Mouse (Mus musculus) heart, embryonic 13.5 days (tissue): Measurements from ENCODE around the gene Nkx1-2. TPM values are rescaled to one million over a fixed set of nuclear protein-coding genes. Genes with fewer than 3 reads are reported as not detected.
A peak's percentile ranks its signal among the peaks of the same experiment; 100 is the strongest.

Experiments used
- ATAC-seq: fragments of 200-750 bp; cut with Nextera tagmentation; 2 replicates; pipeline ENCODE4 v1.8.0; 2017; ENCODE audit warnings: moderate TSS enrichment; ENCODE audit not compliant: insufficient number of reproducible peaks, low FRiP score, low TSS enrichment; ENCODE audit errors: extremely low read depth
- H3K27ac ChIP-seq: fragments of 300-500 bp; sonication (generic); replicated peaks from 2 replicates; pipeline ENCODE4 v1.5.1; 2015; ENCODE audit warnings: moderate library complexity, mild to moderate bottlenecking, inconsistent platforms
- H3K27me3 ChIP-seq: fragments of 300-500 bp; sonication (generic); replicated peaks from 2 replicates; pipeline ENCODE4 v1.6.1; 2015; ENCODE audit warnings: mild to moderate bottlenecking, inconsistent platforms
- H3K36me3 ChIP-seq: fragments of 300-500 bp; sonication (generic); 2 replicates; pipeline ENCODE4 v1.6.1; 2015; ENCODE audit warnings: mild to moderate bottlenecking, inconsistent platforms
- H3K4me1 ChIP-seq: fragments of 300-500 bp; sonication (generic); 2 replicates; pipeline ENCODE4 v1.6.1; 2015; ENCODE audit warnings: inconsistent platforms
- H3K4me2 ChIP-seq: fragments of 300-500 bp; sonication (generic); 2 replicates; pipeline ENCODE4 v1.6.1; 2015; ENCODE audit warnings: inconsistent platforms, mild to moderate bottlenecking, moderate library complexity
- H3K4me3 ChIP-seq: fragments of 300-500 bp; sonication (generic); 2 replicates; pipeline ENCODE4 v1.5.1; 2015; ENCODE audit warnings: moderate library complexity, mild to moderate bottlenecking, inconsistent platforms
- H3K9ac ChIP-seq: fragments of 300-500 bp; sonication (generic); 2 replicates; pipeline ENCODE4 v1.6.1; 2015; ENCODE audit warnings: inconsistent platforms, mild to moderate bottlenecking, moderate library complexity
- H3K9me3 ChIP-seq: fragments of 300-500 bp; sonication (generic); 2 replicates; pipeline ENCODE4 v1.6.1; 2016; ENCODE audit warnings: inconsistent platforms
- WGBS: fragments of 180-500 bp; shearing (Covaris S2); methylation state at CpG from one replicate; pipeline ENCODE4 v1.1.7; 2015; ENCODE audit warnings: mixed read lengths; 5-methylcytosine and 5-hydroxymethylcytosine counted together
- polyA plus RNA-seq: library from polyadenylated mRNA; unstranded; fragments of >200 nt; fragmentation: Nextera tagmentation; extraction: Ambion mirVana; gene quantifications from 2 replicates; pipeline ENCODE4 v1.2.1, GENCODE M21; 2015

The Nkx1-2 gene
- polyA plus RNA-seq: 0.09 TPM in 1 of 2 replicates, not detected in the other

- WGBS: under 1% methylated on average over 47 of the region's 52 CpGs
- peak within 1 kb of the TSS; percentile 91 for H3K4me2 ChIP-seq
- peak within 1 kb of the TSS; percentile 63 for H3K9ac ChIP-seq
- H3K36me3 ChIP-seq: no peaks in the 10 kb centered on the region
- no peaks in the 10 kb centered on the region for H3K9me3 ChIP-seq
- H3K4me3 ChIP-seq: peak within 1 kb of the TSS; percentile 64
- H3K4me1 ChIP-seq: peaks cover 31% of the 10 kb centered on the region
- H3K27me3 ChIP-seq: peaks cover 93% of the 10 kb centered on the region
- no peak; the same call in 1 of the 2 replicates for ATAC-seq
- no peak within 1 kb of the TSS for H3K27ac ChIP-seq
Observed at GRCm38 (mm10) chr7:132599071-132599975, at the start of gene Nkx1-2. TSS of gene Nkx1-2 (minus strand) at chr7:132599637.

GRCm38 (mm10) chr7:132646514-132646913, 47.1 kb upstream of the Nkx1-2 start:
- no peaks in the 10 kb centered on the region for H3K27me3 ChIP-seq
- ATAC-seq: no peak
- H3K36me3 ChIP-seq: peaks cover 3% of the 10 kb centered on the region
- H3K9ac ChIP-seq: no peak overlapping the region
- 93% methylated on average over 1 of the region's 1 CpGs for WGBS
- no peaks in the 10 kb centered on the region for H3K4me1 ChIP-seq
- no peak overlapping the region for H3K4me2 ChIP-seq
- H3K9me3 ChIP-seq: no peaks in the 10 kb centered on the region
- no peak overlapping the region for H3K27ac ChIP-seq
- no peak overlapping the region for H3K4me3 ChIP-seq

- Histone ChIP-seq H3K9ac (no peak overlapping the region), H3K27ac (no peak overlapping the region), H3K4me3 (no peak overlapping the region), H3K9me3 (no peaks in the 10 kb centered on the region), H3K27me3 (no peaks in the 10 kb centered on the region), H3K4me2 (no peak overlapping the region), H3K36me3 (peaks cover 3% of the 10 kb centered on the region), H3K4me1 (no peaks in the 10 kb centered on the region)
- no peak for ATAC-seq
- WGBS: 81% methylated on average over 11 of the region's 11 CpGs
Observed at GRCm38 (mm10) chr7:132644605-132645279, 45.3 kb upstream of the Nkx1-2 start.

GRCm38 (mm10) chr7:132641606-132642005, 42.2 kb upstream of the Nkx1-2 start:
- ATAC-seq: no peak
- 93% methylated on average over 1 of the region's 1 CpGs for WGBS
- Histone ChIP-seq H3K4me3 (no peak overlapping the region), H3K27me3 (no peaks in the 10 kb centered on the region), H3K36me3 (peaks cover 3% of the 10 kb centered on the region), H3K4me1 (no peaks in the 10 kb centered on the region), H3K27ac (no peak overlapping the region), H3K4me2 (no peak overlapping the region), H3K9ac (no peak overlapping the region), H3K9me3 (no peaks in the 10 kb centered on the region)

- Histone ChIP-seq H3K4me2 (no peak overlapping the region), H3K4me3 (no peak overlapping the region), H3K4me1 (no peaks in the 10 kb centered on the region), H3K27me3 (no peaks in the 10 kb centered on the region), H3K9ac (no peak overlapping the region), H3K36me3 (peaks cover 3% of the 10 kb centered on the region), H3K27ac (no peak overlapping the region), H3K9me3 (no peaks in the 10 kb centered on the region)
- WGBS: 52% methylated on average over 9 of the region's 9 CpGs
- ATAC-seq: no peak
Observed at GRCm38 (mm10) chr7:132640946-132641345, 41.5 kb upstream of the Nkx1-2 start.

- ATAC-seq: no peak
- H3K4me3 ChIP-seq: no peak overlapping the region
- no peaks in the 10 kb centered on the region for H3K9me3 ChIP-seq
- peaks cover 5% of the 10 kb centered on the region for H3K36me3 ChIP-seq
- H3K27ac ChIP-seq: no peak overlapping the region
- no peaks in the 10 kb centered on the region for H3K27me3 ChIP-seq
- H3K9ac ChIP-seq: no peak overlapping the region
- 57% methylated on average over 12 of the region's 12 CpGs for WGBS
- no peaks in the 10 kb centered on the region for H3K4me1 ChIP-seq
- no peak overlapping the region for H3K4me2 ChIP-seq
Observed at GRCm38 (mm10) chr7:132638446-132639087, 39.1 kb upstream of the Nkx1-2 start.

- Histone ChIP-seq H3K9ac (no peak overlapping the region), H3K36me3 (peaks cover 6% of the 10 kb centered on the region), H3K27me3 (no peaks in the 10 kb centered on the region), H3K9me3 (no peaks in the 10 kb centered on the region), H3K4me1 (no peaks in the 10 kb centered on the region), H3K4me3 (no peak overlapping the region), H3K4me2 (no peak overlapping the region), H3K27ac (no peak overlapping the region)
- no peak for ATAC-seq
- 57% methylated on average over 12 of the region's 12 CpGs for WGBS
Observed at GRCm38 (mm10) chr7:132637292-132637691, 37.9 kb upstream of the Nkx1-2 start.

- H3K4me2 ChIP-seq: no peak overlapping the region
- no peaks in the 10 kb centered on the region for H3K27me3 ChIP-seq
- H3K9ac ChIP-seq: no peak overlapping the region
- no peak for ATAC-seq
- H3K36me3 ChIP-seq: 0 out of 2 replicates have a peak, but pooled peaks cover 3% of the 10 kb centered on the region
- 81% methylated on average over 11 of the region's 11 CpGs for WGBS
- peaks cover 21% of the 10 kb centered on the region for H3K4me1 ChIP-seq
- H3K27ac ChIP-seq: no peak overlapping the region
- H3K4me3 ChIP-seq: no peak overlapping the region
- H3K9me3 ChIP-seq: no peaks in the 10 kb centered on the region
Observed at GRCm38 (mm10) chr7:132631313-132631712, 31.9 kb upstream of the Nkx1-2 start.

- H3K9me3 ChIP-seq: no peaks in the 10 kb centered on the region
- H3K27me3 ChIP-seq: no peaks in the 10 kb centered on the region
- no peak overlapping the region for H3K4me2 ChIP-seq
- 43% methylated on average over 3 of the region's 3 CpGs for WGBS
- no peak for ATAC-seq
- peaks cover 27% of the 10 kb centered on the region for H3K4me1 ChIP-seq
- H3K27ac ChIP-seq: peak overlapping the region; percentile 82
- H3K36me3 ChIP-seq: no peaks in the 10 kb centered on the region
- no peak overlapping the region for H3K4me3 ChIP-seq
- no peak overlapping the region for H3K9ac ChIP-seq
Observed at GRCm38 (mm10) chr7:132627448-132627847, 28.0 kb upstream of the Nkx1-2 start.

GRCm38 (mm10) chr7:132626174-132626573, 26.7 kb upstream of the Nkx1-2 start:
- WGBS: 61% methylated on average over 4 of the region's 4 CpGs
- Histone ChIP-seq H3K4me3 (no peak overlapping the region), H3K4me2 (no peak overlapping the region), H3K36me3 (no peaks in the 10 kb centered on the region), H3K4me1 (peaks cover 27% of the 10 kb centered on the region), H3K9ac (no peak overlapping the region), H3K9me3 (no peaks in the 10 kb centered on the region), H3K27me3 (no peaks in the 10 kb centered on the region), H3K27ac (no peak overlapping the region)
- ATAC-seq: no peak

- Histone ChIP-seq H3K27ac (no peak overlapping the region), H3K9me3 (no peaks in the 10 kb centered on the region), H3K27me3 (no peaks in the 10 kb centered on the region), H3K9ac (no peak overlapping the region), H3K36me3 (no peaks in the 10 kb centered on the region), H3K4me1 (peaks cover 20% of the 10 kb centered on the region), H3K4me2 (no peak overlapping the region), H3K4me3 (no peak overlapping the region)
- ATAC-seq: no peak
- 74% methylated on average over 10 of the region's 10 CpGs for WGBS
Observed at GRCm38 (mm10) chr7:132624161-132624560, 24.7 kb upstream of the Nkx1-2 start.
